Mouse (Mus musculus) midbrain, embryonic 13.5 days (tissue): ENCODE results near the gene Brap. TPM values are rescaled to one million over a fixed set of nuclear protein-coding genes. Genes with fewer than 3 reads are reported as not detected.

Experiments used
- ATAC-seq: fragments of 200-750 bp; cut with Nextera tagmentation; 2 replicates; pipeline ENCODE4 v1.8.0; 2017; ENCODE audit warnings: mild to moderate bottlenecking, moderate TSS enrichment, moderate library complexity
- H3K27ac ChIP-seq: fragments of 300-500 bp; sonication (generic); 2 replicates; pipeline ENCODE4 v1.5.1; 2015; ENCODE audit warnings: inconsistent platforms, mild to moderate bottlenecking, moderate library complexity
- H3K27me3 ChIP-seq: fragments of 300-500 bp; sonication (generic); 2 replicates; pipeline ENCODE4 v1.6.1; 2015; ENCODE audit warnings: mild to moderate bottlenecking, inconsistent platforms
- H3K36me3 ChIP-seq: fragments of 300-500 bp; sonication (generic); 2 replicates; pipeline ENCODE4 v1.6.1; 2015; ENCODE audit warnings: mild to moderate bottlenecking, inconsistent platforms
- H3K4me1 ChIP-seq: fragments of 300-500 bp; sonication (generic); replicated peaks from 2 replicates; pipeline ENCODE4 v1.6.1; 2015; ENCODE audit warnings: inconsistent platforms
- H3K4me2 ChIP-seq: fragments of 300-500 bp; sonication (generic); replicated peaks from 2 replicates; pipeline ENCODE4 v1.6.1; 2015; ENCODE audit warnings: moderate library complexity, mild to moderate bottlenecking, inconsistent platforms
- H3K4me3 ChIP-seq: fragments of 300-500 bp; sonication (generic); replicated peaks from 2 replicates; pipeline ENCODE4 v1.5.1; 2015; ENCODE audit warnings: mild to moderate bottlenecking, inconsistent platforms
- H3K9ac ChIP-seq: fragments of 300-500 bp; sonication (generic); replicated peaks from 2 replicates; pipeline ENCODE4 v1.6.1; 2015; ENCODE audit warnings: mild to moderate bottlenecking, inconsistent platforms
- H3K9me3 ChIP-seq: fragments of 300-500 bp; sonication (generic); 2 replicates; pipeline ENCODE4 v1.6.1; 2016; ENCODE audit warnings: mild to moderate bottlenecking, inconsistent platforms
- WGBS: fragments of 180-500 bp; shearing (Covaris S2); methylation state at CpG from one replicate; pipeline ENCODE4 v1.1.7; 2015; 5-methylcytosine and 5-hydroxymethylcytosine counted together
- polyA plus RNA-seq: library from polyadenylated mRNA; unstranded; fragments of >200 nt; fragmentation: Nextera tagmentation; extraction: Ambion mirVana; gene quantifications from 2 replicates; pipeline ENCODE4 v1.2.1, GENCODE M21; 2015

Brap gene
- polyA plus RNA-seq, 1 experiment from 2014 or later, result 42.7 TPM

- no peak overlapping the region; the same call in 1 of the 2 replicates for H3K4me3 ChIP-seq
- WGBS, result 42% methylated on average over 2 of the region's 2 CpGs
- no peak for ATAC-seq
- no peaks in the 10 kb centered on the region for H3K36me3 ChIP-seq
- H3K4me2 ChIP-seq, result peak overlapping the region; percentile 93
- no peaks in the 10 kb centered on the region for H3K9me3 ChIP-seq
- no peak overlapping the region for H3K9ac ChIP-seq
- peaks cover 30% of the 10 kb centered on the region for H3K4me1 ChIP-seq
- H3K27me3 ChIP-seq, result no peaks in the 10 kb centered on the region
- no peak overlapping the region for H3K27ac ChIP-seq
Observed at GRCm38 (mm10) chr5:121710402-121710801, 50.0 kb downstream of the Brap start.

DNA sequence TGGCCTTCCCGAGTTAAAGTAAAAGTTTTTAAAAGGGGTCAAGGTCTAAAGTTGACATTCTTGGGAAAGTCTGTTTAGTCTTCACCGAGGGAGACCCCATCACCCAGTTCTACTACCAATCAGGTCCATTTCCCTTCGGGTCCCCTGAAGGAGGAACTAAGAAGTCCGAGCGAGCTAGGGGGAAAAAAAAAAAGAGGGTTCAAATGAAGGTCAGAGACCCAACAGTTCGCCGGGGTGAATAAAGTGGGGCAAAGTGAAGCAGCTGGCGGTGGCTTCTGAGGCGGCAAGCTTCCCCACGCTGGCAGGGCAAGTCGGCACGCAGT, 50.4 kb downstream of the Brap start:
- peak overlapping the region; percentile 93 for H3K4me2 ChIP-seq
- no peaks in the 10 kb centered on the region for H3K9me3 ChIP-seq
- under 1% methylated on average over 12 of the region's 12 CpGs for WGBS
- peak overlapping the region; percentile 98 for H3K27ac ChIP-seq
- no peaks in the 10 kb centered on the region for H3K36me3 ChIP-seq
- H3K4me3 ChIP-seq, result peak overlapping the region; percentile 97
- peak; percentile 35 for ATAC-seq
- H3K4me1 ChIP-seq, result peaks cover 34% of the 10 kb centered on the region
- H3K27me3 ChIP-seq, result no peaks in the 10 kb centered on the region
- H3K9ac ChIP-seq, result peak overlapping the region; percentile 98

- peak within 1 kb of the TSS; percentile 93 for H3K4me2 ChIP-seq
- no peaks in the 10 kb centered on the region for H3K36me3 ChIP-seq
- H3K9ac ChIP-seq, result peak within 1 kb of the TSS; percentile 98
- peak; percentile 75 for ATAC-seq
- peaks cover 39% of the 10 kb centered on the region for H3K4me1 ChIP-seq
- H3K9me3 ChIP-seq, result no peaks in the 10 kb centered on the region
- 0% methylated on average over 47 of the region's 103 CpGs for WGBS
- H3K4me3 ChIP-seq, result peak within 1 kb of the TSS; percentile 97
- H3K27ac ChIP-seq, result peak within 1 kb of the TSS; percentile 98
- H3K27me3 ChIP-seq, result no peaks in the 10 kb centered on the region
Observed at GRCm38 (mm10) chr5:121711174-121711927, 51.0 kb downstream of the Brap start, which contains the start of gene Atxn2. Gene Atxn2 (plus strand): TSS chr5:121711337.

- H3K27ac ChIP-seq, result peak overlapping the region; percentile 98
- peak overlapping the region; percentile 97 for H3K4me3 ChIP-seq
- peak; percentile 69 for ATAC-seq
- no peaks in the 10 kb centered on the region for H3K36me3 ChIP-seq
- under 1% methylated on average over 31 of the region's 57 CpGs for WGBS
- H3K4me2 ChIP-seq, result peak overlapping the region; percentile 79
- peaks cover 43% of the 10 kb centered on the region for H3K4me1 ChIP-seq
- no peaks in the 10 kb centered on the region for H3K27me3 ChIP-seq
- peak overlapping the region; percentile 98 for H3K9ac ChIP-seq
- H3K9me3 ChIP-seq, result no peaks in the 10 kb centered on the region
Observed at GRCm38 (mm10) chr5:121711928-121712231, 51.5 kb downstream of the Brap start.

GRCm38 (mm10) chr5:121712232-121712933, 52.0 kb downstream of the Brap start:
- peaks cover 43% of the 10 kb centered on the region for H3K4me1 ChIP-seq
- under 1% methylated on average over 47 of the region's 66 CpGs for WGBS
- peak overlapping the region; percentile 98 for H3K27ac ChIP-seq
- H3K36me3 ChIP-seq, result no peaks in the 10 kb centered on the region
- H3K9ac ChIP-seq, result peak overlapping the region; percentile 98
- ATAC-seq, result peak; percentile 64
- peak overlapping the region; percentile 79 for H3K4me2 ChIP-seq
- no peaks in the 10 kb centered on the region for H3K27me3 ChIP-seq
- H3K9me3 ChIP-seq, result no peaks in the 10 kb centered on the region
- H3K4me3 ChIP-seq, result peak overlapping the region; percentile 97

- Histone ChIP-seq H3K9ac (peak overlapping the region; percentile 98), H3K9me3 (no peaks in the 10 kb centered on the region), H3K4me2 (peak overlapping the region; percentile 79), H3K4me1 (peaks cover 43% of the 10 kb centered on the region), H3K27me3 (no peaks in the 10 kb centered on the region), H3K27ac (peak overlapping the region; percentile 98), H3K4me3 (peak overlapping the region; percentile 97), H3K36me3 (no peaks in the 10 kb centered on the region)
- peak; percentile 64 for ATAC-seq
- under 1% methylated on average over 21 of the region's 32 CpGs for WGBS
Observed at GRCm38 (mm10) chr5:121712934-121713538, 52.7 kb downstream of the Brap start.

DNA sequence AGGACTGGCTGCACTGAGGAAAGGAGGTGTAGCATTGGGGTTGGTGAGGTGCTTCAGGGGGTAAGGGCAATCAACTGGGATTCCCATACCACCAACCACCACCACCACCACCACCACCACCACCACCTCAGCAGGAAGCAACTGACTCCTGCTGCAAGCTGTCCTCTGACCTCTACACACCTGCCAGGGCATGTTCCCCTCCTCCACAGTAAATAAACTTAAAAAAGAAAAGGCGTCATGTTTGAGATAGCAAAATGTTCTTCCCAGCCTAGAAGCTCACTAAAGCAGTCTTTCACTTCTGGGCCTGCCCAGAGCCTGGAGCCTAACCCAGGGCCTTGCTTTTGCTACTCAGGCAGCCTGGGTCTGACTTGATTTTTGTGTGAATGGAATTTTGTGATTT, 54.0 kb downstream of the Brap start:
- H3K9ac ChIP-seq, result no peak overlapping the region
- H3K27ac ChIP-seq, result no peak overlapping the region
- ATAC-seq, result no peak
- no peaks in the 10 kb centered on the region for H3K27me3 ChIP-seq
- H3K4me2 ChIP-seq, result peak overlapping the region; percentile 79; the same call in 1 of the 2 replicates
- no peaks in the 10 kb centered on the region for H3K36me3 ChIP-seq
- H3K4me3 ChIP-seq, result no peak overlapping the region
- H3K9me3 ChIP-seq, result no peaks in the 10 kb centered on the region
- peaks cover 54% of the 10 kb centered on the region for H3K4me1 ChIP-seq
- 88% methylated on average over 1 of the region's 1 CpGs for whole genome bisulfite sequencing

- H3K27ac ChIP-seq, result no peak overlapping the region
- no peak overlapping the region for H3K9ac ChIP-seq
- H3K4me1 ChIP-seq, result peaks cover 57% of the 10 kb centered on the region
- ATAC-seq, result no peak
- no peak overlapping the region for H3K4me2 ChIP-seq
- no peaks in the 10 kb centered on the region for H3K36me3 ChIP-seq
- no peaks in the 10 kb centered on the region for H3K9me3 ChIP-seq
- H3K27me3 ChIP-seq, result no peaks in the 10 kb centered on the region
- H3K4me3 ChIP-seq, result no peak overlapping the region
- 90% methylated on average over 6 of the region's 6 CpGs for WGBS
Observed at GRCm38 (mm10) chr5:121714928-121715327, 54.6 kb downstream of the Brap start.

- H3K9ac ChIP-seq, result no peak overlapping the region
- peaks cover 49% of the 10 kb centered on the region for H3K4me1 ChIP-seq
- H3K4me3 ChIP-seq, result no peak overlapping the region
- H3K27ac ChIP-seq, result no peak overlapping the region
- H3K36me3 ChIP-seq, result no peaks in the 10 kb centered on the region
- no peaks in the 10 kb centered on the region for H3K27me3 ChIP-seq
- no peak for ATAC-seq
- WGBS, result 75% methylated on average over 5 of the region's 5 CpGs
- H3K9me3 ChIP-seq, result no peaks in the 10 kb centered on the region
- H3K4me2 ChIP-seq, result no peak overlapping the region
Observed at GRCm38 (mm10) chr5:121718462-121718861, 58.1 kb downstream of the Brap start.

- H3K9ac ChIP-seq, result no peak overlapping the region
- H3K36me3 ChIP-seq, result no peaks in the 10 kb centered on the region
- WGBS, result 94% methylated on average over 5 of the region's 5 CpGs
- ATAC-seq, result no peak
- no peaks in the 10 kb centered on the region for H3K9me3 ChIP-seq
- no peak overlapping the region for H3K4me3 ChIP-seq
- H3K4me1 ChIP-seq, result peaks cover 28% of the 10 kb centered on the region
- H3K4me2 ChIP-seq, result no peak overlapping the region
- no peak overlapping the region for H3K27ac ChIP-seq
- no peaks in the 10 kb centered on the region for H3K27me3 ChIP-seq
Observed at GRCm38 (mm10) chr5:121720888-121721585, 60.7 kb downstream of the Brap start.

DNA sequence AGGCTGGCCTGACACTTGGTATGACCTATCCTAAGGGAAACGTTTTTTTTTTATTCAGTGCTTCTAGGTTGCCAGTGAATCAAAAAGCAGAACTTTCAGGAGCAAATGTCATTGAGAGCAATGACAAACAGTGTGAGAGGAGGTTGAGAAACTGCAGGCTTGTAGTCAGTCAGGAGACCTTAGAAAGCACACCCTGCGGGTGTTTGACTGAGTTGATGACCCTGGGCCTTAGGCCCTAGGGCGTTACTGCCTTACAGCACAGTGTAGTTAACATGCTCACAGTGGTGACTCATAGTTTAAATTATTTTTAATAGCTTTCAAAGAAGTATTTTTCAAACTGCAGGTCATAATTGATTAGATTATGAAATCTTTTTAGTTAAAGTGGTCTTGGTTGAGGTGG, 61.5 kb downstream of the Brap start:
- peaks cover 21% of the 10 kb centered on the region; the same call in 1 of the 2 replicates for H3K4me1 ChIP-seq
- no peak overlapping the region for H3K4me3 ChIP-seq

GRCm38 (mm10) chr5:121724678-121725077, 64.3 kb downstream of the Brap start:
- Histone ChIP-seq H3K36me3 (no peaks in the 10 kb centered on the region), H3K27ac (no peak overlapping the region), H3K4me3 (no peak overlapping the region), H3K27me3 (no peaks in the 10 kb centered on the region), H3K9me3 (no peaks in the 10 kb centered on the region), H3K4me1 (peaks cover 7% of the 10 kb centered on the region; the same call in 1 of the 2 replicates), H3K4me2 (no peak overlapping the region), H3K9ac (no peak overlapping the region)
- 90% methylated on average over 1 of the region's 1 CpGs for WGBS
- ATAC-seq, result no peak

More for the DNA sequence above, 61.5 kb downstream of the Brap start:
- WGBS, result 90% methylated on average over 3 of the region's 3 CpGs
- ATAC-seq, result no peak
- Histone ChIP-seq H3K27ac (no peak overlapping the region), H3K9ac (no peak overlapping the region), H3K36me3 (no peaks in the 10 kb centered on the region), H3K9me3 (no peaks in the 10 kb centered on the region), H3K27me3 (no peaks in the 10 kb centered on the region), H3K4me2 (no peak overlapping the region)
